9 mouse cellular contexts compared by ENCODE assay signal in genomic region chr4:46497286-46497892, GRCm38 (mm10). TPM values are rescaled to one million over a fixed set of nuclear protein-coding genes. Genes with fewer than 3 reads are reported as not detected.
A peak's percentile ranks its signal among the peaks of the same experiment; 100 is the strongest.
DNase-seq lines count a peak whose midpoint lies in the region; ATAC-seq lines count a peak whose summit lies in the region.
"Had no signal": no experiment of that assay in that cellular context is flagged by ENCODE, and none has a peak within 500 bp of the region (broad histone marks: within the 10 kb centered on the region; RNA-seq: fewer than 3 reads in every experiment).

No protein-coding gene starts in this region.

- no peak overlapping the region for H3K9ac ChIP-seq in liver, embryonic 12.5 days
- H3K9ac ChIP-seq: stomach, embryonic 15.5 days had no signal

- H3K9me3 ChIP-seq in liver, embryonic 12.5 days (replicated peaks): no peaks in the 10 kb centered on the region
- H3K9me3 ChIP-seq: stomach, embryonic 15.5 days had no signal

- H3K4me1 ChIP-seq in liver, embryonic 12.5 days: peaks cover 29% of the 10 kb centered on the region
- H3K4me1 ChIP-seq: stomach, embryonic 15.5 days had no signal

- no peak overlapping the region for H3K4me3 ChIP-seq in liver, embryonic 12.5 days
- H3K4me3 ChIP-seq: stomach, embryonic 15.5 days had no signal

- DNase-seq in urinary bladder, adult 18-20 months (ENCODE audit: low spot score in 2 of 2): peak; percentile 40 to 70
- no peak for DNase-seq in urinary bladder, adult 2 months (ENCODE audit: low spot score)
- DNase-seq in brain, adult 2 months (ENCODE audit: low read depth, low spot score): peak; percentile 83
- peak; percentile 36 for DNase-seq in fibroblast of lung, adult 2 months (ENCODE audit: low read depth)
- peak; percentile 82 for DNase-seq in kidney, adult 9 months
- peak; percentile 84 for DNase-seq in retina, embryonic 14.5 days (ENCODE audit: low spot score)
- peak; percentile 88 for DNase-seq in thymus, postnatal 4 days

- 38% methylated on average over 4 of the region's 4 CpGs for WGBS in liver, embryonic 12.5 days (ENCODE audit: insufficient replicate concordance)

- peak; percentile 27; the same call in 1 of the 2 replicates for ATAC-seq in liver, embryonic 12.5 days

- H3K4me2 ChIP-seq in liver, embryonic 12.5 days: no peak overlapping the region
- H3K4me2 ChIP-seq: stomach, embryonic 15.5 days had no signal

- no peaks in the 10 kb centered on the region for H3K27me3 ChIP-seq in liver, embryonic 12.5 days (replicated peaks)
- H3K27me3 ChIP-seq: stomach, embryonic 15.5 days had no signal

- 0 out of 2 replicates have a peak overlapping the region, but pooled peaks have one; percentile 8 for H3K27ac ChIP-seq in liver, embryonic 12.5 days
- H3K27ac ChIP-seq: stomach, embryonic 15.5 days had no signal

- peaks cover 93% of the 10 kb centered on the region for H3K36me3 ChIP-seq in liver, embryonic 12.5 days

RNA-seq across cellular contexts. Expression of gene Nans, which starts 8.3 kb away (rescaled TPM):
- 34.6 and 35.1 TPM in 2 replicates for polyA plus RNA-seq in urinary bladder, adult 2 months (2012; rRNA removed)
- 75.7 and 78.4 TPM in 2 replicates for polyA plus RNA-seq in liver, embryonic 12.5 days (2016; fragmentation: Nextera tagmentation; extraction: Ambion mirVana)

RNA-seq across cellular contexts. Expression of gene Trim14, which starts 38.6 kb away (rescaled TPM):
- 5.0 and 5.7 TPM in 2 replicates for polyA plus RNA-seq in urinary bladder, adult 2 months (2012; rRNA removed)
- polyA plus RNA-seq in liver, embryonic 12.5 days (2016; fragmentation: Nextera tagmentation; extraction: Ambion mirVana): 8.5 and 8.9 TPM in 2 replicates

RNA-seq across cellular contexts. Expression of gene Anp32b, which starts 46.7 kb away (rescaled TPM):
- polyA plus RNA-seq in urinary bladder, adult 2 months (2012; rRNA removed): 26.7 and 71.9 TPM in 2 replicates
- polyA plus RNA-seq in liver, embryonic 12.5 days (2016; fragmentation: Nextera tagmentation; extraction: Ambion mirVana): 669 and 722 TPM in 2 replicates
